Mouse (Mus musculus) liver, adult (tissue): ENCODE results near the gene Dusp12.

Source experiments
- GATA4 ChIP-seq: IDR thresholded peaks from 2 replicates; pipeline ENCODE4 v1.6.1; 2014; ENCODE audit warnings: mild to moderate bottlenecking, low read length; ENCODE audit not compliant: insufficient replicate concordance

Gene Dusp12

DNA sequence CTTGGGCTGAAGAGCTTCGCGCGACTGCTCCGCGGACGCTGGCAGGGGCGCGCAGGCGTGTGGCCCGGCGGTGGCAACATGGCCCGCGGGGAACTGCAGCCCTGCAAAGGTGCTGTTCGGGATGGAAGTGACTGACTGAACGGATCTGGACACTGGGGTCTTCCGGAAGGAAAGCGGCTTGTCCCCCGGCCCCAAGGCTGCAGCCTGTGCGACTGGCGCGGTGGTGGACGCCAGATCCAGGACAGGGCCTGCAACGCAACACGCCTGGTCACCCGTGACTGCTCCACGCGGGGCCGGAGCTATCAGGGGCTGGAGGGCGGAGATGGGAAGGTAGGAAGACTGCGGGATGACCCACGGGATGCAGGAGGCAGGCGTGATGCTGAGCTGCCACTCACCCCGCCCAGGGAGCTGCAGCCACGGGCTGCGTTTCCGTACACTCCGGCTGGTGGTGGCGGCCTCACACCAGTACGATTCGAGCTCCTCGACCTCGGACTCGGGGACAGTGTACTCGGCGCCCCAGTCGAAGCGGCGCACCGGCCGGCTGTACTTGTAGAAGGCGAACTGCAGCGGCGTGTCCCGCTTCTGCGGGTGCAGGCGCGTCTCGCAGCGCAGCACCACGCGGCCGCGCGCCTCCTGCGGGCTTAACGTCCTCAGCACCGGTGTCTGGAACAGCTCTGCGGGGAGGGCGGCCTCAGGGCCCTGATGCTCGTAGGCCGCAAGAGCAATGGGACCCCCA lies 22.3 kb upstream of the Dusp12 start:
- no peak for TF ChIP-seq GATA4

- TF ChIP-seq GATA4: no peak
Measured at GRCm38 (mm10) chr1:170907111-170907455, 21.7 kb upstream of the Dusp12 start.

- TF ChIP-seq GATA4: peak; percentile 63; the same call in 1 of the 2 replicates
Measured at GRCm38 (mm10) chr1:170903485-170903884, 18.1 kb upstream of the Dusp12 start.

- no peak for TF ChIP-seq GATA4
Measured at GRCm38 (mm10) chr1:170901536-170902238, 16.3 kb upstream of the Dusp12 start.

- TF ChIP-seq GATA4: no peak
Measured at GRCm38 (mm10) chr1:170900799-170901467, 15.6 kb upstream of the Dusp12 start.

DNA sequence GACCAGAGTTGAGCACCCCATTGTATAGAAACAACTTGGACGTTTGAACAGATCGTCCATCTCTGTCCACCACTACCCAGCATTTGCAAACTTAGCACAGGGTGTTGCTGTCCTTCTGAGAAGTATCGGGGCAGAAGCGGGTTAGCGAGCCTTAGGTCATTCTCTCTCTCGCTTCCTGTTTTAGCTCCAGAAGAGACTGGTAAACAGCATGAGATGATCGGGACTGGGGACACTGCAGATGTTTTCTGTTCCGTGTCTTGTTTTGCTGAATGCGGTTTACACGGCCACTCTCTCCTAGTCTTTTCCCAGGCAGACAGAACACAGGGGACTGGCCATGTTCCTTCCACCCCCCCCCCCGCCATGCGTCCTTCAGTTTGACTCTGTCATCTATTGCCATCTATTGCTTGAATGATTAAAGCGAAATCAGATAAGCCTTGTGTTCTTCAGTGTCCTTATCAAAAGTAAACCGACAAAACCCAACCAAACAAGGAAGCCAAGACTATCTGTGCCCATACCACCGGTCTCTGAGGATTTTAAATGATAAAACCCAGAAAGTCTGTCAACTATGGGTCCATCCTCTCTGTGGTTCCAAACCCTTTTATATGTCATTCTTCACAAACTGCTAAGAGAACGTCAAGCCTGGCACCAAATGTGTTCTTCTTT lies 13.2 kb upstream of the Dusp12 start:
- TF ChIP-seq GATA4: no peak

DNA sequence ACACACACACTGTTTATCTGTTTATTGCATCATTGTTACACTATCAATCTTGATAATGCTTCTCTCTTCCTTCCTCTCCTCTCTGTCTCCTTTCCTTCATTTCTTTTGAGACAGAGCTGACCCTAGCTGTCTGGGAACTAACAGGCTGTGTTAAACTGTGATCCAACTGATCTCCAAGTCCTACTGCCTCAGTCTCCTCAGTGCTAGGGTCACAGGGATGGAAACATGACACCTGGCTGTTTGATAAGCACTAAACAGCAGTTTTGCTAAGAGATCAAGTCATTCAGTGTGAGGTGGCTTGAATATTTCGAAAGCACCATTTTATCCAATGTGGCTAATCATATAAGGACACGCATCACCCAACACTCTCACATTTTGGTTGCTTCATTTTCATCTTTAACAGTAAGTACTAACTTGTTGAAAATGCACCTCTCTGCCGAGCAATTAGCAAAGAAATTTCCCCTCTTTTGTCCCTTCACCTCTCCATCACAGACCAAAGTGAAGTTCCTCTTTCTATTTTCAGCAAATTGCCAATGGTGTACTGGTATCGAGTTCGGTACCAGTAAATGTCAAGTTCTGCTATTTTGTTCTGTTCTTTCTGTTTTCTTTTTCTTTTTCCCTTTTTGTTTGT lies 11.4 kb upstream of the Dusp12 start:
- TF ChIP-seq GATA4: no peak

GRCm38 (mm10) chr1:170894603-170895602 lies 9.6 kb upstream of the Dusp12 start:
- TF ChIP-seq GATA4: no peak

- TF ChIP-seq GATA4: no peak
Measured at GRCm38 (mm10) chr1:170892279-170892678, 6.9 kb upstream of the Dusp12 start.

DNA sequence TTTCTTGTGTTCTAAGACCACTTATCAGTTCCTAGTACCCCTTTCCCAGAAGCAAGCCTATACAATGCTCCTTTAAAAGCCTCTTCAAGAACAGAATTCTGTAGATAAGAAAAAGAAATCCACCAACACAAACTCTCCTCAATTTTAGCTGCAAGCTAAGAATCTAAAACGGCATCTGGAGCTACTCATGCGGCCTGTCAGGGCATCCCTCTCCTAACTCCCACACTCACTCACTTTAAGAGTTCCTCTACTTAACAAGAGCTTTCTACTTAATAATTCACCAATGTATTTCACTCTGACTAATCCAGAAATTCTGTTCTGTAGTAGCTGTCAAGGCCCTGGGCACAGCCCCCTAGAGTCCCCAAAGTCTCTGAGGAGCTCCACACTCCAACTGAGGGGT lies 6.3 kb upstream of the Dusp12 start:
- no peak for TF ChIP-seq GATA4

GRCm38 (mm10) chr1:170889310-170889709 lies 4.0 kb upstream of the Dusp12 start:
- no peak for TF ChIP-seq GATA4

DNA sequence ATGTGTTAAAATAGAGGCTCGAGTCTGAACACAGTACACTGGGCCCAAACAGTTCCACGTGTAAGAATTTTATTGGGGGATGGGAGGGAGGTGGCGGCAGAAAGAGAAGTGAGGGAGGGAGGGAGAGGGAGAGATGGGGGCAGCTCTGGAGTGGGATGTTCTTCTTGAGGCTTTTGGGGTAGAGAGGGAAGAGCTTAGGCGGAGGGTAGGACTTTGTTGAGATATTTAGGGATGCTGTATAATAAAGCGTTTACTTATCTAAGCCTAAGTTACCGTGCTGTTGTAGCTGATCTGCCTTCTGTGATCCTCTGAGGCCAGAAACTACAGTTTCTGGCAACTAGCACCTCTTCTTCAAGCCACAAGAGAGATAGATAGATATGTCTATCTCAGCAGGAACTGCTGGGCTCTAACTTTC lies 711 bp upstream of the Dusp12 start:
- no peak for TF ChIP-seq GATA4

- TF ChIP-seq GATA4: no peak
Measured at GRCm38 (mm10) chr1:170884390-170884789, 950 bp downstream of the Dusp12 start.

DNA sequence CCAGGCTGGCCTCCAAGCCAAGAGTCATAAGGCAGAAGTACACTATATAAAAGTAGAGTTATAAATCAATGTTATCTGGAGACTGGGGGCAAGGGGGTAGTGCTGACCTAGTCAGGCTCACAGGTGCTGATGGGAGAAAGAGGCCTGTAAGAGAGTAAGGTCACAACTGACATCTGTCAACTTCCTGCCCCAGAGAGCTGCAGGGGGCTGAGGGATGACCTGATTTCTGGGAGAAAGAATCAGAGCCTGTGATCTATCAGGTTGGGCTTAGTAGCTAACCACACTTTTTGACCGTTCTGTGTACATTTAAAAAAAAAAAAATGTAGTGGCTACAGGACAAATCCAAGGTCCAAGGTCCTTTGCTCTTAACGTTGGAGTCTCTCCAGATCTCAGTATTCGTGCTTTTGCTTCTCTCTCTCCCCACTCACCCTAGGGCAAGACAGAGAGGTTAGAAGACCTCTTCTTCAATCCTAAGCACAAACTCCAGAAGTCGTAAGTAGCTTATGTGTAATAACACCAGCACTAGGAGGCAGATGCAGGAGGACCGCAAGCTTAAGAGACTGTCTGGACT lies 2.3 kb downstream of the Dusp12 start:
- no peak for TF ChIP-seq GATA4
